Mouse (Mus musculus) neural tube, embryonic 15.5 days (tissue): ENCODE data around the gene Il3. TPM values are rescaled to one million over a fixed set of nuclear protein-coding genes. Genes with fewer than 3 reads are reported as not detected.

Experiments
- ATAC-seq: fragments of 200-750 bp; cut with Nextera tagmentation; 2 replicates; pipeline ENCODE4 v1.8.0; 2017; ENCODE audit warnings: mild to moderate bottlenecking, moderate TSS enrichment, moderate library complexity; ENCODE audit not compliant: low FRiP score
- H3K27ac ChIP-seq: fragments of 300-500 bp; sonication (generic); replicated peaks from 2 replicates; pipeline ENCODE4 v1.5.1; 2015; ENCODE audit warnings: mild to moderate bottlenecking, inconsistent platforms
- H3K27me3 ChIP-seq: fragments of 300-500 bp; sonication (generic); replicated peaks from 2 replicates; pipeline ENCODE4 v1.6.1; 2015; ENCODE audit warnings: inconsistent platforms
- H3K36me3 ChIP-seq: fragments of 300-500 bp; sonication (generic); 2 replicates; pipeline ENCODE4 v1.6.1; 2015; ENCODE audit warnings: inconsistent platforms
- H3K4me1 ChIP-seq: fragments of 300-500 bp; sonication (generic); 2 replicates; pipeline ENCODE4 v1.6.1; 2015; ENCODE audit warnings: inconsistent platforms
- H3K4me2 ChIP-seq: fragments of 300-500 bp; sonication (generic); 2 replicates; pipeline ENCODE4 v1.6.1; 2015; ENCODE audit warnings: inconsistent platforms, mild to moderate bottlenecking, moderate library complexity
- H3K4me3 ChIP-seq: fragments of 300-500 bp; sonication (generic); replicated peaks from 2 replicates; pipeline ENCODE4 v1.5.1; 2015; ENCODE audit warnings: mild to moderate bottlenecking, inconsistent platforms
- H3K9ac ChIP-seq: fragments of 300-500 bp; sonication (generic); replicated peaks from 2 replicates; pipeline ENCODE4 v1.6.1; 2015; ENCODE audit warnings: mild to moderate bottlenecking, inconsistent platforms
- H3K9me3 ChIP-seq: fragments of 300-500 bp; sonication (generic); replicated peaks from 2 replicates; pipeline ENCODE4 v1.6.1; 2016; ENCODE audit warnings: inconsistent platforms
- WGBS: fragments of 180-500 bp; shearing (Covaris S2); methylation state at CpG from one replicate; pipeline ENCODE4 v1.1.7; 2015; ENCODE audit warnings: mixed read lengths; 5-methylcytosine and 5-hydroxymethylcytosine counted together
- polyA plus RNA-seq: library from polyadenylated mRNA; unstranded; fragments of >200 nt; fragmentation: Nextera tagmentation; extraction: Ambion mirVana; gene quantifications from 2 replicates; pipeline ENCODE4 v1.2.1, GENCODE M21; 2015

Gene Il3
- polyA plus RNA-seq, 1 experiment from 2014 or later, result not detected

DNA sequence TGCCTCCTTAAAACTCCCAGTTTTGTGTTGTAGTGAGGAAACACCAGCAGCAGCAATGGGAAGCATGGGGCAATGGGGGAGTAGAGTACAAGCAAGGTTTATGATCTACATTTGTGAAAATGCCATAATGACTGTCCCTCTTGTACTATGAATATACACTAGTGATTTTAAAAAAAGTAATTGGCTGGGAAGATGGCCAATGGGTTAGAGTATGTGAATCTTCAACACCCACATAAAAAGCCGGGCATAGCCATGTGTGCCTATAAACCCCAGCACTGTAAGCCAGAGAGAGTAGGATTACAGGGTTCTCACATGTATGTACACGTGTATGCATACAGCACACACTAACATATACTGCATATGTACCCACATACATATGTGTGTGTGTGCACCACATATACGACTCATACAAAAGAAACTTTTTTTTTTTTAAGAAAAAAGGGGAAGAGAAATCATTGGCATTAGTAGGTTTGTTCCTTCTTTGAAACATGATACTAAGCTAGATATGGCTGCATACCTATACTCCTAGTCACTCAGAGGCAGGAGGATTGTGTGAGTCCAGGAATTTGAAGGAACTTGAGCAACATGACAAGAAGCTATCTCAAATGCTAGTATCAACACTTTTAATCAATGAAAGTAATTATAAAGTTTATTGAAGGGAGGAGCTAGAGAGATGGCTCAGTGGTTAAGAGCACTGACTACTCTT is 2.3 kb upstream of the Il3 start:
- 86% methylated on average over 3 of the region's 3 CpGs for WGBS
- no peak for ATAC-seq
- Histone ChIP-seq H3K4me2 (no peak overlapping the region), H3K4me1 (no peaks in the 10 kb centered on the region), H3K27ac (no peak overlapping the region), H3K36me3 (no peaks in the 10 kb centered on the region), H3K4me3 (no peak overlapping the region), H3K27me3 (no peaks in the 10 kb centered on the region), H3K9ac (no peak overlapping the region), H3K9me3 (no peaks in the 10 kb centered on the region)

DNA sequence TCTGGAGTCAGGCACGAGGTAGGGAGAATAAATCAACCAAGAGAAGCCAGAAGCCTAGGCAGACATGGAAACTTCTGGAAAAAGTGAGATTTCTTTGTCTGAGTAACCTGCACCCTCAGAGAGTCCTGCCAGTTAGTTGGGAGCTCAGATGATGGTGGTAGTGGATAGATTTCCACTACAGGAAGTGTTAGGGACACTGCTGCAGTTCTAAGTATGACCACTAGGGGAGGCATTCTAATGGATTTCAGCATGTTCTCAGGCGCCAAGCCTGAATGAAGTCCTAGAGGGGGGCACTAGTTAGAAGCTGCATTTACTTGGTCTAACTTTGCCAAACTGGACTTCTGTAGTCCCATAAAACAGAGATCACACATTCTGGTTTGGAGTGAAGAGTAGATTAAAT is 2.5 kb downstream of the Il3 start:
- no peak overlapping the region for H3K27ac ChIP-seq
- H3K4me1 ChIP-seq, result no peaks in the 10 kb centered on the region
- no peaks in the 10 kb centered on the region for H3K27me3 ChIP-seq
- 56% methylated on average over 2 of the region's 2 CpGs for WGBS
- H3K4me2 ChIP-seq, result no peak overlapping the region
- no peak overlapping the region for H3K9ac ChIP-seq
- no peak for ATAC-seq
- no peaks in the 10 kb centered on the region for H3K9me3 ChIP-seq
- H3K36me3 ChIP-seq, result no peaks in the 10 kb centered on the region
- H3K4me3 ChIP-seq, result no peak overlapping the region

DNA sequence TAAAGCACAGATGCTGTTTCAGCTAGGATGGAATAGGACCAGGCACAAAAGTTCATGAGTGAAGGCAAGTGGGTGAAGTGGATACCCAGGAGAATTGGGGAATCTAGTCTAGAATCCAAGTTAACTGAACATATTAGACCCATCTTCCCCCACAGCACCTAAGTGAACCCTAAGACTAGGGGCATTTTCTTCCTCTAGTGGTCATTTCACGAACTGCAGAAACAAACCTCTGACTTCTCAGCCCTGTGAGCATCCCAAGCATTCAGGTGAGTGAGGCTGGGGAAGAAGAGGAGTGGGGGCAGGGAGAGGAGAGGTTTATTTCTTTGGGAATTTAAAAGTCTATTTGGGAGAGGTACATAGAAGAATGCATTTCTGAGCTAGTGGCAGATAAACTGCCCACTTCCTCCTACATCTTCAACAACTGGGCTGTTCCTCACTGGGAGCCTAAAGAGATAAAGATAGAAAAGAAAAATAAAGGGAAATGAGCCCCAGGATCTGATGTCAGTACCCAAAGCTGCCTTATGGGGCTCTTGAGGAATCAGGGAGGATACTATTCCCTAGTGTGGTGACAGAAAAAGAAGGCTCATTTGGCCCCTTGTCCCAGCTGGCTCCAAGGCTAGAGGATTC is 3.6 kb downstream of the Il3 start:
- Histone ChIP-seq H3K27ac (no peak overlapping the region), H3K4me3 (no peak overlapping the region), H3K36me3 (no peaks in the 10 kb centered on the region), H3K4me2 (no peak overlapping the region), H3K27me3 (no peaks in the 10 kb centered on the region), H3K4me1 (no peaks in the 10 kb centered on the region), H3K9ac (no peak overlapping the region), H3K9me3 (no peaks in the 10 kb centered on the region)
- no peak for ATAC-seq
- WGBS, result 17% methylated on average over 1 of the region's 1 CpGs

DNA sequence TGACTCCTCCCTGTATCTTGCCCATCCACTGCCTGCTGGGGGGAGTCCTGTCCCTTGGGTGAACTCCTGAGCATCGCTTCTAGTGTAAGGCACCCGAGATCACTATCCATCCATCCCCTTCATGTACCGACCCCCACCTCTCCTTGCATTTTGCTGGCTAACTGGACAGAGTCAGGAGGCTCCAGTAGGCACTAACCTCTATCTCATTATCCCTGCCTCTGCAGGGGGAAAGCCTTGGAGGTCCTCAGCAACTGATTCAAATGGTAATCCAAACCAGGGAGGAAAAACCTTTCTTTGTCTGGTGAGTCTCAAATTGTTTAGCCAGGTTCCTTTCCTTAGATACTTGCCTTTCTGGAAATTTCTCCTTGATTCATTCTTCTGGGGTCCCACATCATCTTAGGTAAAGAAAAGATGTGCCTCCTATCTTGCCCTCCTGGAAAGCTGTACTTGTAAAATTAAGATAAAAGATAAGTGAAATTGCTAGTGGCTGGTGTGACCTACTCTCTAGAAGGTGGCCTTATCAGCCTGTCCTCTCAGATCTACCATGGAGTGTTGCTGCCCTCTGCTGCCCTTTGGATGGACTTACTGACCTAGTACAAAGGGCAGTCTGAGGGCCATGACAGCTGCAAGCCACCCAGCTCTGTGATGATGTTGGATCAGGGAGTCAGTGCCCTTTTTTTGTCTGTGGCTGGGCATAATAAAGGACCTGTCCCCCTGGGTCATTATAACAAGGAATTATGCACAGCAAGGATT is 10.3 kb downstream of the Il3 start:
- Histone ChIP-seq H3K36me3 (no peaks in the 10 kb centered on the region), H3K4me3 (no peak overlapping the region), H3K9me3 (no peaks in the 10 kb centered on the region), H3K4me2 (no peak overlapping the region), H3K27me3 (no peaks in the 10 kb centered on the region), H3K27ac (no peak overlapping the region), H3K9ac (no peak overlapping the region), H3K4me1 (no peaks in the 10 kb centered on the region)
- ATAC-seq, result no peak
- WGBS, result 56% methylated on average over 3 of the region's 3 CpGs

DNA sequence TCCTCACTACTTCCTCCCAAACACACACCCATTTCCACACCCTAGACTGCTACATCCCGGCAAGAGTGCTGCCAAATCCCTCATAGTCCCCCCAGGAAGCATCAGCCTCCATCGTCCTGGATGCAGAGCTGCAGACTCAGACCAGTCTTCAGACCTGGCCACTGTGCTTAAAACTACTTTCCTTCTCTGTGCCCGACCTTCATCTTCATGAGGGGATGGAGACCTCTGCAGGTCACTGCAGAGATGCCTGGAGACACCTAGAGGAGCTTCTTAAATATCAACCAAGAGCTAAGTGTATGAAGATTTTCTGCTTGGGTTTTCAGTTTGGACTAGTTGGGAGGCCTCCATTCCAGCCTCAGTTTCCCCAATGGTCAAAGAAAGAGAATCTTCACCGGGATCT is 13.0 kb downstream of the Il3 start:
- H3K9me3 ChIP-seq, result no peaks in the 10 kb centered on the region
- H3K9ac ChIP-seq, result no peak overlapping the region
- H3K4me2 ChIP-seq, result no peak overlapping the region
- no peaks in the 10 kb centered on the region for H3K36me3 ChIP-seq
- H3K27me3 ChIP-seq, result no peaks in the 10 kb centered on the region
- WGBS, result 53% methylated on average over 4 of the region's 4 CpGs
- H3K4me3 ChIP-seq, result no peak overlapping the region
- ATAC-seq, result no peak
- H3K27ac ChIP-seq, result no peak overlapping the region
- H3K4me1 ChIP-seq, result no peaks in the 10 kb centered on the region

DNA sequence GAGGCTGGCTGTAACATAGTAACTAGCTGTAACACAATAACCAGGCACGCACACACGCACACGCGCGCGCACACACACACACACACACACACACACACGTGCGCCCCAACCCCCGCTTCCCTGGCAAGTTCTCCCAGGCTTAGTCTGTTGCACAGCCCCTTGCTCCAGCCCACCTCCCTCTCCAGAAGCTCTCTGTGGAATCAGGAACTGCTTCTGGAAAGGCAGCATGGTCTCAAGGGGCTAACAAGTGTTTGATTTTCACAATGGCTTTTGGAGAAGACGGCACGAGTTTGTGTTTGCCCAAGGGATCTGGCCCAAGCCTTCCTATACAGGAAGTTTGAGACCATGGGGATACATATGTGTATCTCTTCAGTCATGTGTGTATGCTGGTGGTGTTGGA is 16.5 kb downstream of the Il3 start:
- 88% methylated on average over 11 of the region's 11 CpGs for WGBS
- Histone ChIP-seq H3K4me3 (no peak overlapping the region), H3K27ac (no peak overlapping the region), H3K9me3 (no peaks in the 10 kb centered on the region), H3K36me3 (no peaks in the 10 kb centered on the region), H3K4me1 (no peaks in the 10 kb centered on the region), H3K9ac (no peak overlapping the region), H3K4me2 (no peak overlapping the region), H3K27me3 (no peaks in the 10 kb centered on the region)
- ATAC-seq, result no peak

DNA sequence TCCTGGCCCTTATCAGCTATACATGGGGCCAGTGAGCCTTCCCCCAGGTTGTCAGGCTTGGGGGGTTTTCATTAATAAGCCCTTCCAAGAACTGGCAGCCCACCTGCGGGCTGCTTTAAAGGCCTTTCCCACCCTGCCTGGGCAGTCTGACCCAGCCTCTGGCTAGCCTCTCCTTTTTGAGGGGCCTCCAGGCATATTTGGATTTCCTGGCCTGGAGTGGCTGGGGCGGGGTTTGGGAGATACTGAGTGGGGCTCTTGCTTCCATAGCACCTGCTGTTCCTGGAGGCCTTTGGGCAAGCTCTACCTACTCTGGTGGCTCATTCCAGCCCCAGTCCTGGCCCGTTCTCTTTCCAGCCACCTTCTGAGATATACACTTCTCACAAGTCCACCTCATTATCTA is 17.3 kb downstream of the Il3 start:
- Histone ChIP-seq H3K27me3 (no peaks in the 10 kb centered on the region), H3K9me3 (no peaks in the 10 kb centered on the region), H3K36me3 (no peaks in the 10 kb centered on the region), H3K27ac (no peak overlapping the region), H3K4me3 (no peak overlapping the region), H3K9ac (no peak overlapping the region), H3K4me2 (no peak overlapping the region), H3K4me1 (no peaks in the 10 kb centered on the region)
- 90% methylated on average over 3 of the region's 3 CpGs for WGBS
- no peak for ATAC-seq

DNA sequence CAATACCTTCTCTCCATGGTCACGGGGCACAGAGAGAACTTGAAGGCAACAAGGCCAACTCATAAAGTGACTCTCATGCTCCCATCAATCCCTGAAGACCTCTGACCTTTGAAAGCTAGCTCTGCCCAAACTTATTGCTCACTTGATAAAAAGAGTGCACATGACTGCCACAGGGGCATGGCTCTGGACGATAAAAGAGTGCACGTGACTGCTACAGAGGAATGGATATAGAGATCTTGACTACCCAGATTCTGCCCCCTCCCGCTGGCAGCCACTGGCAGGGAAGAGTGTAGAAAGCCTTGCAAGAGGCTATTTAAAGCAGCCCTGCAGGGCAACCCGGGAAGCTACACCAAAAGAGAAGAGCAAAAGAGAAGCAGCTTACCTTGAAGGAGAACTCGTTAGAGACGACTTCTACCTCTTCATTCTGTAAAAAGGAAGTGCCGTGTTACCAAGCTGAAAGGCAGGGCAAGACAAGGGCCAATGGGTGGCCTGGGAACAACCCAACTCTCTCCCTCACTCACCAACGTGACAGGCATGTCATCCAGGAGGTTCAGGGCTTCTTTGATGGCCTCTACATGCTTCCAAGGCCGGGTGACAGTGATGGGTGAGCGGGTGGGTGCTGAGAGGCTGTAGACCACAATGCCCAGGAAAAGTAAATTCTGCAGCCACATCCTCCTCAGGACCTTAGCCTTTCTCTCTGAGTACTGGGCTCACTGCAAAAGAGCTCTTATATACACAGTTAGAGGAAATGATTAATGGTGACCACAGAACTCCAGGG is 17.9 kb downstream of the Il3 start, which contains the start of gene Csf2:
TSS of gene Csf2 (minus strand) at position 728 of the 778 bp plus-strand sequence.
- Histone ChIP-seq H3K4me3 (no peak within 1 kb of the TSS), H3K9ac (no peak within 1 kb of the TSS), H3K4me2 (no peak within 1 kb of the TSS), H3K27ac (no peak within 1 kb of the TSS), H3K9me3 (no peaks in the 10 kb centered on the region), H3K36me3 (no peaks in the 10 kb centered on the region), H3K4me1 (no peaks in the 10 kb centered on the region), H3K27me3 (no peaks in the 10 kb centered on the region)
- WGBS, result 75% methylated on average over 11 of the region's 11 CpGs
- no peak for ATAC-seq

DNA sequence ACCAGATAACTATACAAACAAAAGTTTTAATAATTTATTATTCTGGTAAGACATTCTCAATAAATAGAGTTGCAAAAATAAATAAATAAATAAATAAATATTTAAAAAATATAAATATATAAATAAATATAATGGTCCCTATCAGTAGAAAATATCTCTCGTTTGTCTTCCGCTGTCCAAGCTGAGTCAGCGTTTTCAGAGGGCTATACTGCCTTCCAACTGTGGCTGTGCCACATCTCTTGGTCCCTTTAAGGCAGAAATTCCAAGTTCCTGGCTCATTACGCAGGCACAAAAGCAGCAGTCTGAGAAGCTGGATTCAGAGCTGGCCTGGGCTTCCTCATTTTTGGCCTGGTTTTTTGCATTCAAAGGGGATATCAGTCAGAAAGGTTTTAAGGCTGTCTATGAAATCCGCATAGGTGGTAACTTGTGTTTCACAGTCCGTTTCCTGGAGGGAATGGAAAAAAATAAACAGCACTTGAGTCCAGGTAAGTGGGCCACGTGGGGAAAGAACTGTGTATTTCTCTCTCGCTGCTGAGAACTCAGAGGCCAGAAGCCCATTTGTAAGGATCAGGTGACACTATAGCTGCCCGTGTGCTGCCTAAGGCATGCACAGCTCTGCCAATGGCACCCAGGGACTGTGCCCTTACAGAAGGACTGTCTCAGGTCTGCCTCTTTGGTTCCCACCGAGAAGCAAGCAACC is 19.7 kb downstream of the Il3 start:
- Histone ChIP-seq H3K9ac (no peak overlapping the region), H3K36me3 (no peaks in the 10 kb centered on the region), H3K4me1 (no peaks in the 10 kb centered on the region), H3K4me3 (no peak overlapping the region), H3K9me3 (no peaks in the 10 kb centered on the region), H3K27me3 (no peaks in the 10 kb centered on the region), H3K27ac (no peak overlapping the region), H3K4me2 (no peak overlapping the region)
- no peak for ATAC-seq
- WGBS, result 80% methylated on average over 10 of the region's 10 CpGs

DNA sequence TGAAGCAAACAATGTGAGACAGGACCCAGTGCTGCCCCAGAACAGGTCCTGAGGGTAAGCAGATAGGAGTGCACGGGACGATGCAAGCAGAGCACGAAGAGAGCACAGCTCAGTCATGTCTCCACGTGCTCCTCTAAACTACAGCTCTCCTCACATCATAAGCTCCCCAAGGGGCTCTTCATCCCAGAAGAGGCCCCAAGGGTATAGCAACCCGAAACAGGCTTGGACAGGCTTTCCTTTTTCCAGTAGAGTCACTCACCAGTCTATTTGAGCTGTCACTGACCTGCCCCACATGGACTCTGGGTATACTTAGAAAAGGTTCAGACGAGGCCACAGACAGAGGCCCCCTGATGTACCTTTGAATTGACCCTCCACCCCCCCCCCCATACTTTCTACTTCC is 22.6 kb downstream of the Il3 start:
- Histone ChIP-seq H3K4me3 (no peak overlapping the region), H3K4me2 (no peak overlapping the region), H3K27ac (no peak overlapping the region), H3K27me3 (no peaks in the 10 kb centered on the region), H3K36me3 (no peaks in the 10 kb centered on the region), H3K9me3 (no peaks in the 10 kb centered on the region), H3K9ac (no peak overlapping the region), H3K4me1 (no peaks in the 10 kb centered on the region)
- no peak for ATAC-seq
- 75% methylated on average over 6 of the region's 6 CpGs for WGBS

DNA sequence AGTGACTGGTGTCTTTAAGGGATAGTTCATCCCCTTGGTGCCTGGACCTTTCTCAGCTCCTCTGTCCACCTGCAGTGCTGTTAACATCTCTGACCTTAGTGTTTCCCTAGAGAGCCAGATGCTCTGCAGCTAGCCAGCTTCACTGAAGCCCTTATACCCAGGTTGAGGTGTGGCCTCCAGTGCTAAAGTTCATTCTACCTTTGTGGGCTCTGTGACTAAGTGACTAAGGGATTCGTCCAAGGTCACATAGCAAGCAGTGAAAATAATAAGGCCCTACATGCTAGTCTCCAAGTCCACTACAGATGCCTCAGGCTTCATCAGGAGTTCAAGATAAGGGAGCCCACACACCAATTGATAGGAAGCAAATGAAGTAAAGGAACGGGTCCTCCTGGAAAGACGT is 24.6 kb downstream of the Il3 start:
- no peak overlapping the region for H3K4me2 ChIP-seq
- H3K36me3 ChIP-seq, result no peaks in the 10 kb centered on the region
- H3K4me1 ChIP-seq, result no peaks in the 10 kb centered on the region
- H3K4me3 ChIP-seq, result no peak overlapping the region
- H3K27me3 ChIP-seq, result no peaks in the 10 kb centered on the region
- H3K9ac ChIP-seq, result no peak overlapping the region
- ATAC-seq, result no peak
- no peaks in the 10 kb centered on the region for H3K9me3 ChIP-seq
- no peak overlapping the region for H3K27ac ChIP-seq
- 97% methylated on average over 3 of the region's 3 CpGs for WGBS
